Mouse (Mus musculus) heart, postnatal 0 days (tissue): Measurements from ENCODE around the gene Ttc30a1.
"Not testable (repeated sequence)": the region's sequence is repeated elsewhere in the genome, so short reads cannot be mapped to it uniquely, and the experiment has no call there.

ENCODE experiments used
- CTCF ChIP-seq: IDR thresholded peaks from 2 replicates; pipeline ENCODE4 v1.5.1; 2016; ENCODE audit warnings: antibody characterized with exemption, control low read depth, low read depth
- EP300 ChIP-seq: IDR thresholded peaks from 2 replicates; pipeline ENCODE4 v1.6.1; 2016; ENCODE audit warnings: antibody characterized with exemption, low read depth

GRCm38 (mm10) chr2:75980933-75981439 lies 781 bp downstream of the Ttc30a1 start:
- TF ChIP-seq CTCF, EP300: not testable (repeated sequence)
